Mouse (Mus musculus) midbrain, embryonic 16.5 days (tissue): ENCODE measurements around the gene Cdc34b. TPM values are rescaled to one million over a fixed set of nuclear protein-coding genes. Genes with fewer than 3 reads are reported as not detected.

ENCODE experiments used
- polyA plus RNA-seq: library from polyadenylated mRNA; unstranded; fragments of >200 nt; fragmentation: Nextera tagmentation; extraction: Ambion mirVana; gene quantifications from 2 replicates; pipeline ENCODE4 v1.2.1, GENCODE M21; 2015

The Cdc34b gene
- polyA plus RNA-seq, 1 experiment from 2014 or later, result 0.15 TPM

Other genes with a start within 250 kb of the Cdc34b start
- gene Epn3, start 241.8 kb upstream of the Cdc34b start, polyA plus RNA-seq, result 0.43 and 0.57 TPM in 2 replicates
- gene Mycbpap, start 220.0 kb upstream of the Cdc34b start, polyA plus RNA-seq, result 4.9 and 5.6 TPM in 2 replicates
- 9.4 and 11.4 TPM in 2 replicates for gene Rsad1, start 192.5 kb upstream of the Cdc34b start, polyA plus RNA-seq
- 0.43 and 0.61 TPM in 2 replicates for gene Chad, start 176.7 kb upstream of the Cdc34b start, polyA plus RNA-seq
- 1.2 and 1.9 TPM in 2 replicates for gene Acsf2, start 139.9 kb upstream of the Cdc34b start, polyA plus RNA-seq
- gene Lrrc59, start 112.0 kb upstream of the Cdc34b start, polyA plus RNA-seq, result 151 and 158 TPM in 2 replicates
- 126 and 134 TPM in 2 replicates for gene Mrpl27, start 88.0 kb upstream of the Cdc34b start, polyA plus RNA-seq
- gene Eme1, start 87.8 kb upstream of the Cdc34b start, polyA plus RNA-seq, result 2.2 and 2.9 TPM in 2 replicates
- 11.6 and 11.8 TPM in 2 replicates for gene Xylt2, start 64.3 kb upstream of the Cdc34b start, polyA plus RNA-seq
- not detected in 2 replicates for gene Gm11541, start 37.3 kb upstream of the Cdc34b start, polyA plus RNA-seq
- gene Tmem92, start 40.9 kb downstream of the Cdc34b start, polyA plus RNA-seq, result not detected in 2 replicates
- 58.1 and 84.6 TPM in 2 replicates for gene Col1a1, start 194.4 kb downstream of the Cdc34b start, polyA plus RNA-seq
- not detected in 2 replicates for gene Hils1, start 225.8 kb downstream of the Cdc34b start, polyA plus RNA-seq
- gene Sgca, start 234.5 kb downstream of the Cdc34b start, polyA plus RNA-seq, result 0.20 TPM in 1 of 2 replicates, not detected in the other
- gene Ppp1r9b, start 249.3 kb downstream of the Cdc34b start, polyA plus RNA-seq, result 18.4 and 19.4 TPM in 2 replicates